Mouse (Mus musculus) megakaryocyte, embryonic 14.5 days (primary cell): Measurements from ENCODE around the gene Ttc7b.

Experiments
- FLI1 ChIP-seq: IDR thresholded peaks from 2 replicates; pipeline ENCODE4 v1.6.1; 2012; ENCODE audit warnings: low read length, inconsistent platforms, mixed read lengths
- GATA1 ChIP-seq: IDR thresholded peaks from 3 replicates; pipeline ENCODE4 v1.6.1; 2012; ENCODE audit warnings: mixed read lengths, low read length, inconsistent platforms, borderline replicate concordance

- TF ChIP-seq GATA1, result no peak
- no peak for TF ChIP-seq FLI1
Observed at GRCm38 (mm10) chr12:100275850-100276249, 244.8 kb downstream of the Ttc7b start.
